Mouse (Mus musculus) limb, embryonic 13.5 days (tissue): ENCODE measurements around the gene Abca4. TPM values are rescaled to one million over a fixed set of nuclear protein-coding genes. Genes with fewer than 3 reads are reported as not detected.

Source experiments
- ATAC-seq: fragments of 200-750 bp; cut with Nextera tagmentation; 2 replicates; pipeline ENCODE4 v1.8.0; 2017; ENCODE audit warnings: low read depth, moderate number of reproducible peaks, moderate TSS enrichment; ENCODE audit not compliant: low FRiP score
- H3K27ac ChIP-seq: fragments of 300-500 bp; sonication (generic); 2 replicates; pipeline ENCODE4 v1.5.1; 2015; ENCODE audit warnings: inconsistent platforms, mild to moderate bottlenecking, moderate library complexity
- H3K27me3 ChIP-seq: fragments of 300-500 bp; sonication (generic); 2 replicates; pipeline ENCODE4 v1.6.1; 2015; ENCODE audit warnings: mild to moderate bottlenecking, inconsistent platforms
- H3K36me3 ChIP-seq: fragments of 300-500 bp; sonication (generic); 2 replicates; pipeline ENCODE4 v1.6.1; 2015; ENCODE audit warnings: inconsistent platforms, mild to moderate bottlenecking, moderate library complexity
- H3K4me1 ChIP-seq: fragments of 300-500 bp; sonication (generic); 2 replicates; pipeline ENCODE4 v1.6.1; 2015; ENCODE audit warnings: inconsistent platforms
- H3K4me2 ChIP-seq: fragments of 300-500 bp; sonication (generic); replicated peaks from 2 replicates; pipeline ENCODE4 v1.6.1; 2015; ENCODE audit warnings: inconsistent platforms, mild to moderate bottlenecking, moderate library complexity
- H3K4me3 ChIP-seq: fragments of 300-500 bp; sonication (generic); 2 replicates; pipeline ENCODE4 v1.5.1; 2015; ENCODE audit warnings: moderate library complexity, mild to moderate bottlenecking, inconsistent platforms
- H3K9ac ChIP-seq: fragments of 300-500 bp; sonication (generic); 2 replicates; pipeline ENCODE4 v1.6.1; 2015; ENCODE audit warnings: mild to moderate bottlenecking, inconsistent platforms
- H3K9me3 ChIP-seq: fragments of 300-500 bp; sonication (generic); 2 replicates; pipeline ENCODE4 v1.6.1; 2016; ENCODE audit warnings: inconsistent platforms
- WGBS: fragments of 180-500 bp; shearing (Covaris S2); methylation state at CpG from one replicate; pipeline ENCODE4 v1.1.7; 2015; 5-methylcytosine and 5-hydroxymethylcytosine counted together
- polyA plus RNA-seq: library from polyadenylated mRNA; unstranded; fragments of >200 nt; fragmentation: Nextera tagmentation; extraction: Ambion mirVana; gene quantifications from 2 replicates; pipeline ENCODE4 v1.2.1, GENCODE M21; 2015

Abca4 gene
- 0.83 and 1.3 TPM in 2 replicates for polyA plus RNA-seq

- no peaks in the 10 kb centered on the region for H3K9me3 ChIP-seq
- no peaks in the 10 kb centered on the region for H3K36me3 ChIP-seq
- H3K4me2 ChIP-seq, result peak within 1 kb of the TSS; percentile 50
- no peak for ATAC-seq
- 0 out of 2 replicates have a peak, but pooled peaks cover 7% of the 10 kb centered on the region for H3K27me3 ChIP-seq
- peak within 1 kb of the TSS; percentile 17; the same call in 1 of the 2 replicates for H3K27ac ChIP-seq
- 9% methylated on average over 26 of the region's 26 CpGs for WGBS
- peak within 1 kb of the TSS; percentile 25 for H3K4me3 ChIP-seq
- peaks cover 62% of the 10 kb centered on the region for H3K4me1 ChIP-seq
- peak within 1 kb of the TSS; percentile 59 for H3K9ac ChIP-seq
Measured at GRCm38 (mm10) chr3:122043799-122044547, at the start of gene Abca4. TSS of gene Abca4 (plus strand) at chr3:122044443.

GRCm38 (mm10) chr3:121995125-121995524 is 49.1 kb upstream of the Abca4 start:
- no peak for ATAC-seq
- Histone ChIP-seq H3K4me1 (peaks cover 7% of the 10 kb centered on the region), H3K36me3 (peaks cover 44% of the 10 kb centered on the region), H3K9me3 (no peaks in the 10 kb centered on the region), H3K27ac (no peak overlapping the region), H3K4me3 (no peak overlapping the region), H3K9ac (no peak overlapping the region), H3K4me2 (no peak overlapping the region), H3K27me3 (no peaks in the 10 kb centered on the region)
- 88% methylated on average over 4 of the region's 4 CpGs for WGBS

- H3K36me3 ChIP-seq, result peaks cover 26% of the 10 kb centered on the region
- H3K4me2 ChIP-seq, result no peak overlapping the region
- WGBS, result 30% methylated on average over 2 of the region's 2 CpGs
- H3K9me3 ChIP-seq, result no peaks in the 10 kb centered on the region
- H3K4me1 ChIP-seq, result peaks cover 18% of the 10 kb centered on the region
- H3K9ac ChIP-seq, result no peak overlapping the region
- ATAC-seq, result peak; percentile 73
- H3K27ac ChIP-seq, result no peak overlapping the region
- H3K4me3 ChIP-seq, result no peak overlapping the region
- no peaks in the 10 kb centered on the region for H3K27me3 ChIP-seq
Measured at GRCm38 (mm10) chr3:121999934-122000333, 44.3 kb upstream of the Abca4 start.

- Histone ChIP-seq H3K27me3 (no peaks in the 10 kb centered on the region), H3K4me3 (no peak overlapping the region), H3K4me2 (no peak overlapping the region), H3K36me3 (peaks cover 13% of the 10 kb centered on the region), H3K4me1 (peaks cover 18% of the 10 kb centered on the region), H3K27ac (peak overlapping the region; percentile 39; the same call in 1 of the 2 replicates), H3K9ac (no peak overlapping the region), H3K9me3 (no peaks in the 10 kb centered on the region)
- ATAC-seq, result no peak
- 53% methylated on average over 6 of the region's 6 CpGs for WGBS
Measured at GRCm38 (mm10) chr3:122001568-122001967, 42.7 kb upstream of the Abca4 start.

GRCm38 (mm10) chr3:122009818-122010217 is 34.4 kb upstream of the Abca4 start:
- Histone ChIP-seq H3K4me1 (no peaks in the 10 kb centered on the region), H3K4me3 (no peak overlapping the region), H3K27me3 (no peaks in the 10 kb centered on the region), H3K27ac (no peak overlapping the region), H3K36me3 (peaks cover 64% of the 10 kb centered on the region), H3K9me3 (no peaks in the 10 kb centered on the region), H3K4me2 (no peak overlapping the region), H3K9ac (no peak overlapping the region)
- WGBS, result 86% methylated on average over 5 of the region's 5 CpGs
- no peak for ATAC-seq

GRCm38 (mm10) chr3:122010292-122010691 is 34.0 kb upstream of the Abca4 start:
- H3K36me3 ChIP-seq, result peaks cover 66% of the 10 kb centered on the region
- no peaks in the 10 kb centered on the region for H3K9me3 ChIP-seq
- H3K9ac ChIP-seq, result no peak overlapping the region
- no peak overlapping the region for H3K4me3 ChIP-seq
- WGBS, result 75% methylated on average over 5 of the region's 5 CpGs
- H3K4me2 ChIP-seq, result no peak overlapping the region
- ATAC-seq, result no peak
- H3K27me3 ChIP-seq, result no peaks in the 10 kb centered on the region
- H3K27ac ChIP-seq, result no peak overlapping the region
- no peaks in the 10 kb centered on the region for H3K4me1 ChIP-seq

- H3K4me3 ChIP-seq, result no peak overlapping the region
- no peaks in the 10 kb centered on the region for H3K27me3 ChIP-seq
- no peak overlapping the region for H3K27ac ChIP-seq
- no peak for ATAC-seq
- H3K9me3 ChIP-seq, result no peaks in the 10 kb centered on the region
- H3K36me3 ChIP-seq, result peaks cover 70% of the 10 kb centered on the region
- H3K9ac ChIP-seq, result no peak overlapping the region
- no peak overlapping the region for H3K4me2 ChIP-seq
- WGBS, result 81% methylated on average over 1 of the region's 1 CpGs
- no peaks in the 10 kb centered on the region for H3K4me1 ChIP-seq
Measured at GRCm38 (mm10) chr3:122012464-122012863, 31.8 kb upstream of the Abca4 start.

- Histone ChIP-seq H3K4me1 (no peaks in the 10 kb centered on the region), H3K4me3 (no peak overlapping the region), H3K27ac (no peak overlapping the region), H3K4me2 (no peak overlapping the region), H3K36me3 (peaks cover 23% of the 10 kb centered on the region), H3K9me3 (no peaks in the 10 kb centered on the region), H3K27me3 (no peaks in the 10 kb centered on the region), H3K9ac (no peak overlapping the region)
- no peak for ATAC-seq
- WGBS, result 92% methylated on average over 7 of the region's 7 CpGs
Measured at GRCm38 (mm10) chr3:122018421-122018820, 25.8 kb upstream of the Abca4 start.

- Histone ChIP-seq H3K36me3 (peaks cover 17% of the 10 kb centered on the region), H3K9me3 (no peaks in the 10 kb centered on the region), H3K4me3 (no peak overlapping the region), H3K4me1 (no peaks in the 10 kb centered on the region), H3K9ac (no peak overlapping the region), H3K27ac (no peak overlapping the region), H3K27me3 (no peaks in the 10 kb centered on the region), H3K4me2 (no peak overlapping the region)
- ATAC-seq, result no peak
- WGBS, result 76% methylated on average over 5 of the region's 5 CpGs
Measured at GRCm38 (mm10) chr3:122019159-122019558, 25.1 kb upstream of the Abca4 start.

GRCm38 (mm10) chr3:122021029-122021652 is 23.1 kb upstream of the Abca4 start:
- Histone ChIP-seq H3K4me2 (no peak overlapping the region), H3K4me1 (no peaks in the 10 kb centered on the region), H3K4me3 (no peak overlapping the region), H3K27me3 (no peaks in the 10 kb centered on the region), H3K27ac (no peak overlapping the region), H3K9me3 (no peaks in the 10 kb centered on the region), H3K9ac (no peak overlapping the region), H3K36me3 (peaks cover 5% of the 10 kb centered on the region; the same call in 1 of the 2 replicates)
- no peak for ATAC-seq
- WGBS, result 85% methylated on average over 8 of the region's 8 CpGs

GRCm38 (mm10) chr3:122022355-122022754 is 21.9 kb upstream of the Abca4 start:
- no peak for ATAC-seq
- no peaks in the 10 kb centered on the region for H3K9me3 ChIP-seq

GRCm38 (mm10) chr3:122026676-122027075 is 17.6 kb upstream of the Abca4 start:
- H3K4me1 ChIP-seq, result 0 out of 2 replicates have a peak, but pooled peaks cover 5% of the 10 kb centered on the region
- H3K9me3 ChIP-seq, result no peaks in the 10 kb centered on the region
- ATAC-seq, result no peak
- no peak overlapping the region for H3K9ac ChIP-seq
- no peak overlapping the region; the same call in 1 of the 2 replicates for H3K4me2 ChIP-seq
- WGBS, result 49% methylated on average over 5 of the region's 5 CpGs
- H3K27me3 ChIP-seq, result no peaks in the 10 kb centered on the region
- no peaks in the 10 kb centered on the region for H3K36me3 ChIP-seq
- no peak overlapping the region for H3K4me3 ChIP-seq
- H3K27ac ChIP-seq, result no peak overlapping the region; the same call in 1 of the 2 replicates

More at GRCm38 (mm10) chr3:122022355-122022754, 21.9 kb upstream of the Abca4 start:
- Histone ChIP-seq H3K36me3 (no peaks in the 10 kb centered on the region), H3K27me3 (no peaks in the 10 kb centered on the region), H3K9ac (no peak overlapping the region), H3K4me2 (no peak overlapping the region), H3K4me3 (no peak overlapping the region), H3K4me1 (0 out of 2 replicates have a peak, but pooled peaks cover 2% of the 10 kb centered on the region), H3K27ac (no peak overlapping the region)
- WGBS, result 83% methylated on average over 3 of the region's 3 CpGs
